Mouse (Mus musculus): Measurements from ENCODE around the gene Rag1.

Gene Rag1

GRCm38 (mm10) chr2:101649114-101649671 is at the start of gene Rag1, which contains the start of gene B230118H07Rik:
Gene Rag1 (minus strand): TSS chr2:101649501.
Gene B230118H07Rik (minus strand): TSS chr2:101649532.
- no peak for TF ChIP-seq GATA4 (IDR thresholded peaks at IDR 0.05; ENCODE audit: insufficient replicate concordance, low read length)

- no peak for TF ChIP-seq GATA4 (IDR thresholded peaks at IDR 0.05; ENCODE audit: insufficient replicate concordance, low read length)
Measured at GRCm38 (mm10) chr2:101695584-101695983, 46.3 kb upstream of the Rag1 start.

GRCm38 (mm10) chr2:101693577-101694215 is 44.4 kb upstream of the Rag1 start:
- TF ChIP-seq GATA4 (IDR thresholded peaks at IDR 0.05; ENCODE audit: insufficient replicate concordance, low read length) = no peak

DNA sequence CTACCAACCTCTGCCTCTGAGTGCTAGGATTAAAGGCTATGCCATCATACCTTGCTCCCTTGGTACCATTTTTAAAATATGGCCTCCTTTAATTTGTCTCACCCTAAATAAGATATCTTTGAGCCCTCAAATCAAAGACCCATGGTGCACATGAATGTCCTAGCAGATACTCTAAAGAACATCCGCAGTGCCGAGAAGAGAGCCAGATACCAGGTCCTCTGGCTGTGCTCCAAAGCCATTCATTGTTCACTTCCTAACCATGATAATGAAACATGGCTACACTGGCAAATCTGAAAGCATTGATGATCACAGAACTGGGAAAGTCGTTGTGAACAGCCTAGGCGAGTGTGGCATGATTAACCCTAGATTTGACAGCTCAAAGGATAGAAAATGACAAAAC is 43.7 kb upstream of the Rag1 start:
- TF ChIP-seq GATA4 (IDR thresholded peaks at IDR 0.05; ENCODE audit: insufficient replicate concordance, low read length) = peak; percentile 56; the same call in 1 of the 2 replicates

DNA sequence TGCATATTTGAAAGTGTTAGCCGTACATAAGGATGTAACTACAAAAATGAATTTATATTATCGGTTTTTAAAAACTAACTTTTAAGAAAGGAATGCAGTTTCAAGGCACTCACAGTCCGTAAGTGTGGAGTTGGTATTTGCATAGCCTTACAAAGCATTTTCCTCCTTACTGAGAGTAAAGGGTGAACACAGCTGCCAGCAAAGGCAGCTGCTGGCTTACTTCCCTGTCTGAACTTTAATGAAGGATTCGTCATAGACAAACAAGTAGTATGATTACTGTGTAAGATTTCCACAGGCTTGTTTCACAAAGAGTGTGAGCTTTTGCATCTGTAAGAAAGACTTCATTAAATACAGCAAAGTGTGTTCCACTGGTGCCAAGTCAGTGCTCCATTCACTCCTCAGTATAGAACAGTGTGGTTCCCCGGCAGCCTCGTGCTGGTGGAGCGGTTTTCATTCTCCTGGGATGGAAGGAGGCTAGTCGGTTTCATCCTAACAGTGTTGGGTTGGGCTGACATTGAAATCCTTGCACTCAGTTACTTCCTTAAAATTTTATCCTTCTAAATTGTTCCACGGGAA is 41.0 kb upstream of the Rag1 start:
- no peak for TF ChIP-seq GATA4 (IDR thresholded peaks at IDR 0.05; ENCODE audit: insufficient replicate concordance, low read length)

GRCm38 (mm10) chr2:101688011-101688410 is 38.7 kb upstream of the Rag1 start:
- no peak for TF ChIP-seq GATA4 (IDR thresholded peaks at IDR 0.05; ENCODE audit: insufficient replicate concordance, low read length)

- TF ChIP-seq GATA4 (IDR thresholded peaks at IDR 0.05; ENCODE audit: insufficient replicate concordance, low read length) = no peak
Measured at GRCm38 (mm10) chr2:101684421-101684820, 35.1 kb upstream of the Rag1 start.

- no peak for TF ChIP-seq GATA4 (IDR thresholded peaks at IDR 0.05; ENCODE audit: insufficient replicate concordance, low read length)
Measured at GRCm38 (mm10) chr2:101679164-101679784, 30.0 kb upstream of the Rag1 start.

GRCm38 (mm10) chr2:101678236-101679021 is 29.1 kb upstream of the Rag1 start, which contains the start of gene Traf6:
Gene Traf6 (plus strand): TSS chr2:101678429.
- TF ChIP-seq GATA4 (IDR thresholded peaks at IDR 0.05; ENCODE audit: insufficient replicate concordance, low read length) = no peak

DNA sequence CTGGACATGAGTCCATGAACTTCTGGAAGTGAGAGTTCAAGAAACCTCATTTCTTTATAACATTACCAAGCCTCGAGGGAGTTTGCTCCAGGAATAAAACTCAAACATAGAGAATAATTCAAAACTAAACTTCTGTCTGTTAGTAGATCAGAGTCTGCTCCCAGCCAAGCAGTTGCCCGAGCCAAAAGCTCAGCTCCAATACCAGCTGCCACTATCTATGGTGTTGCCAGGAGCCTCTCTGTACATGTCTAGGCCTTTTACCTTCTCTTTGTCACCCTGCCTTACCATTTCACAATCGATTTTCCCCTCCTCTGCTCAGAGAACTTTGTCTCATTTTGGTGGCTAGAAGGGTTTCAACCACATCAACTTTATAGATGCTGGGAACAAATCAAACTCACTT is 24.2 kb upstream of the Rag1 start:
- TF ChIP-seq GATA4 (IDR thresholded peaks at IDR 0.05; ENCODE audit: insufficient replicate concordance, low read length) = no peak

- no peak for TF ChIP-seq GATA4 (IDR thresholded peaks at IDR 0.05; ENCODE audit: insufficient replicate concordance, low read length)
Measured at GRCm38 (mm10) chr2:101668751-101669150, 19.4 kb upstream of the Rag1 start.

DNA sequence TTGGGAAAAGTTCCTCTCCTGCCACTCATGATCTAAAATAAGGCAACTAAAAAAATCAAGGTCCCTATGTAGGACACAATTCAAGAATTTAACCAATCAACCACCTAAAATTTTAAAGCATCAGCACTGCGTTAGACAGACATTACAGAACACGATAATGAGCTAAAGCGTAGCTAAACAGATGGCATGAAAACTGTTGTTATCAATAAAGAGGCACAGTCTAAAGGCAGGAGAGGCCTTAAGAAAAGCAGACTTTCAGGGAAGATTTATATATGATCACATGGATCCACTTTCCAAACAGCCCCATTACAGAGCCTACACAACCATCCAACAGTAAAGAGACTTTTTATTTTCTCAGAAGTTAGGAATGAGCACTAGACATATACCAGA is 16.4 kb upstream of the Rag1 start:
- no peak for TF ChIP-seq GATA4 (IDR thresholded peaks at IDR 0.05; ENCODE audit: insufficient replicate concordance, low read length)

DNA sequence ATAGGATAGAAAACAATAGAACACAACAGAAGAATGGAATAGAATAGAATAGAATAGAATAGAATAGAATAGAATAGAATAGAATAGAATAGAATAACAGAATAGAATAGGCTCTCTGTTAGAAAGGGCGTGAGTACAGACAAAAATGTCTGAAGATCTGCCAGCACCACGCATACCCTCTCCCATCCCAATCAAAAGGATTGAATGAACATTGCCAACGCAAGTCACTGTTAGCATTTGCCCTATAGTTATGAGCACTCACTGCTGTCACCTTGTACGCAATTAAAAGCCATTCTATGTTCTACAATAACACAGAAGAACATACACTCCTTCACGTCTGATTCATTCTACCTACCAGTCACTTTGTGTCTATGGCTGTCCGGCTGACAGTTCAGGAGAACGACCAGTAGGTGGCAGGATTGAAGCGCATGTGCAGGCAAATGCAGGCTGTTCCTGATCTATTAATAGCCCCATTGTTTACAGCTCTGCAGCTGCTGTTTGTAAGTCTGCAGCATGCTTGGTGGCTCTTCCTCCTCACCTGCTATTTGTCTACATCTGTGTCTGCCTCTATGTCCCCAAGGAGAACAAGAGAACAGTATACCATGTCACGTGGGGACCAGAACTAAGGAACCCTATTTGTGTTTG is 15.9 kb upstream of the Rag1 start:
- no peak for TF ChIP-seq GATA4 (IDR thresholded peaks at IDR 0.05; ENCODE audit: insufficient replicate concordance, low read length)

DNA sequence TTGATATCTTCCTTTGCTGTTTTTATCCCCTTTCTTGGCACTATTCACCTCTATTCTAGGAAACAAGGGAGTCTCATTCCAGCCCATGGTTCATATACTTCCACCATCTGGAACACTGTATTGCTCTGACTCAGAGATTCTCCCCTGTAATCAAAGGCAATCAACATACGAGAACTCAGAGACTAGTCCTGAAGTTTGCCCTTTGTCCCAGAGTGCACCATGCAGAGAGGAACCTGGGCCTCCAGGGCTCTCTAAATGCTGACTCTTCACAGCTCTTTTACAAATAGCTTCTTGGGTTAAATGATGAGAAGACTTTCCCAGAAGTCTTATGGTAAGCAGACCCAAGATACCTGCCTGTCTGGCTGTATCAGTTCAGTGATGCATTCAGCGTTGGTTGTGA is 11.2 kb upstream of the Rag1 start:
- no peak for TF ChIP-seq GATA4 (IDR thresholded peaks at IDR 0.05; ENCODE audit: insufficient replicate concordance, low read length)
